Mouse (Mus musculus): ENCODE data around the gene Ube4b. TPM values are rescaled to one million over a fixed set of nuclear protein-coding genes. Genes with fewer than 3 reads are reported as not detected.
A peak's percentile ranks its signal among the peaks of the same experiment; 100 is the strongest.

Gene Ube4b
- polyA plus RNA-seq, 1 experiment from 2014 or later: 14.2 TPM

DNA sequence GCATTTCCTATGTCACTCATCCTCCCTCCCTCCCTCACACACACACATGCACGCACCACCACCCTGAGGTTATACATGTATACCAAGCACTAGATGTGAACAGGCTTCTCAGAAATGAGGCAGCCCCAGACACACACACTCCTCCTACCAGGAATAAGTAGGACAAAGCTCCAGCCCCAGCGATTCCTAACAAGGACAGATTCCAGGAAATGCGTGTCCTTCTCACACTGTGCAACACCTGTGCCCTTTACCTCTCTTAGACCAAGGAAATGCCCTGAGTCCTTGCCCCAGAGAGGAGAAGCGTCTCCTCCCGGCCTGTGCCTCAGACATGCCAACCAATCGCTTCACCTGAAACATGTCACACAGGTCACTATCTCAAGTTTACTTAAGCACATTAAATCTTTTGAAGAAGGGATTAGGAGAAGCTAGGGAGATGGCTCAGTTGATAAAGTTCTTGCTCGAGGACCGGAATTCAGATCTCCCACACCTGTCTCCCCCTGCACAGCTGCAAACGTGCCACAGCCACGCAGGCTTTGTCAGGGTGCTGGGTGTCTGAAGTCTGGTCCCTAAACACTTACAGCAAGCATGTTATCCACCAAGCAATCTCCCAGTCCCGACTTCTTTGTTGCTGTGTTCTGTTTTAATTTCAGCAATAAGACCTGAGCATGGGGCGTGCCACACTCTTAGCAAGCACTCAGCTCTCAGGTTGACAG, 25.5 kb downstream of the Ube4b start:
- ATAC-seq (peak; percentile 32; the same call in 1 of the 2 replicates), DNase-seq (ENCODE audit: low spot score) (no peak)
- Histone ChIP-seq H3K9ac (replicated peaks; ENCODE audit: low read depth) (no peak overlapping the region), H3K27ac (ENCODE audit: low read length) (no peak overlapping the region), H3K4me2 (replicated peaks; ENCODE audit: low read depth, low read length) (no peak overlapping the region), H3K4me3 (ENCODE audit: low read depth, low read length) (no peak overlapping the region), H3K36me3 (ENCODE audit: insufficient read depth, low read length) (0 out of 2 replicates have a peak, but pooled peaks cover 5% of the 10 kb centered on the region), H3K9me3 (ENCODE audit: low read length) (no peaks in the 10 kb centered on the region), H3K4me1 (ENCODE audit: insufficient read depth, low read depth, low read length) (peaks cover 3% of the 10 kb centered on the region; the same call in 1 of the 2 replicates), H3K27me3 (replicated peaks; ENCODE audit: insufficient read depth, low read length) (no peaks in the 10 kb centered on the region)
- no peak for TF ChIP-seq CTCF (IDR thresholded peaks at IDR 0.05)
- TF ChIP-seq EP300 (IDR thresholded peaks at IDR 0.05): no peak
- WGBS: 50% methylated on average over 12 of the region's 12 CpGs

DNA sequence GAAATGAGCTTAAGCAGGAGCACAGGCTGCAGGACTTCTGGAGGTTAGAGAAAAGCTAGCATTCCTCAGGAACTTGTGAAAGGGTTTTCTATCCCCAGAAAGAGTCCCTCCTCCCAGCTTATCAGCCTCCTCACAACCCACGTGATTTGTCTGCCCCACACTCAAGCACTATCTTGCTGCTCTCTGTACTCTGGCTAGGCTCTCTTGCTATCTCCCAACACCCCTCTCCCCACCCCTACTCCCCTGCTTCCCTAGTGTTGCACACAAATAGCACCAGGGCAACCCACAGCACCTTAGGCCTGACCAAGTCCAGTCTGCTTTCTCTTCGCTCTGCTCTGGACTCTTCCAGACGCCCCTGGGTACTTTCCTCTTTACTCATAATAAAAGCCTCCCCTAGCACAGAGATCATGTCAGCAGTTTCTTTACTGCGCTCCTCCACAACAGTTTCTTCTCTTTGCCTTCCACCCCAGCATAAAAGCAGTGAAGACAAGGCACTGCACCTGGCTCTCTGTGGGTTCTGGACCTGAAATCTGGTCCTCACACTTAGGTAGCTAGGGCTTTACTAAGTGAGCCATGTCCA, 27.1 kb downstream of the Ube4b start:
- Histone ChIP-seq H3K4me1 (ENCODE audit: insufficient read depth, low read depth, low read length) (no peaks in the 10 kb centered on the region; the same call in 1 of the 2 replicates), H3K27me3 (replicated peaks; ENCODE audit: insufficient read depth, low read length) (no peaks in the 10 kb centered on the region), H3K36me3 (ENCODE audit: insufficient read depth, low read length) (0 out of 2 replicates have a peak, but pooled peaks cover 5% of the 10 kb centered on the region), H3K9ac (replicated peaks; ENCODE audit: low read depth) (no peak overlapping the region), H3K27ac (ENCODE audit: low read length) (no peak overlapping the region), H3K4me2 (replicated peaks; ENCODE audit: low read depth, low read length) (no peak overlapping the region), H3K9me3 (ENCODE audit: low read length) (no peaks in the 10 kb centered on the region), H3K4me3 (ENCODE audit: low read depth, low read length) (no peak overlapping the region)
- ATAC-seq: peak; percentile 45; the same call in 1 of the 2 replicates
- no peak for TF ChIP-seq CTCF (IDR thresholded peaks at IDR 0.05)
- TF ChIP-seq EP300 (IDR thresholded peaks at IDR 0.05): no peak
- DNase-seq (ENCODE audit: low spot score): peak; percentile 36
- WGBS: 46% methylated on average over 4 of the region's 4 CpGs

DNA sequence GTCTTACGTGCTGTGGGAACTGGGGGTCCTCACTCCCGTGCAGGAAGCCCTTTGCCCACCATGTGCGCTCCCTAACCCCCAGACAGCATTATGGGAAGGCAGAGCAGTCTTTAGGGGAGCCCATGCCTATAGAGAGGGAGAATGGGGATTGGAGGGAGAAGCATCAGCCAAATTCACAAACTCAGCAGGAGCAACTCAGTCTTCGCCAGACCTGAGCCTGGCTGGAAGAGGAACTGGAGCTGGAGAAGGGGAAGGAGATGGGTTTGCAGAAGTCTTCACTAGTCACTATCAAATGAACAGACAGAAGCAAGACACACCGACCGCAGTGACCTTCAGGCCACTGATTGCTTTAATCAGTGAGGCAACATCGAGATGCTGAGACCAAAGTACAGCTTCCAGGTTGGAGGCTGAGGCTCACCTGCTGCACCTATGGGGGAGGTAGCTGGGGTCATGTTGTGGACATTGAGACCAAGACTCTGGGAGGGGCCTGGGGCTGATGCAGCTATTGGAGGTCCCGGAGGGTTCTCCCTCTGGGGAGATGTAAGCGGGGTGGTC, 28.3 kb downstream of the Ube4b start:
- no peak for ATAC-seq
- no peak overlapping the region for H3K27ac ChIP-seq (ENCODE audit: low read length)

DNA sequence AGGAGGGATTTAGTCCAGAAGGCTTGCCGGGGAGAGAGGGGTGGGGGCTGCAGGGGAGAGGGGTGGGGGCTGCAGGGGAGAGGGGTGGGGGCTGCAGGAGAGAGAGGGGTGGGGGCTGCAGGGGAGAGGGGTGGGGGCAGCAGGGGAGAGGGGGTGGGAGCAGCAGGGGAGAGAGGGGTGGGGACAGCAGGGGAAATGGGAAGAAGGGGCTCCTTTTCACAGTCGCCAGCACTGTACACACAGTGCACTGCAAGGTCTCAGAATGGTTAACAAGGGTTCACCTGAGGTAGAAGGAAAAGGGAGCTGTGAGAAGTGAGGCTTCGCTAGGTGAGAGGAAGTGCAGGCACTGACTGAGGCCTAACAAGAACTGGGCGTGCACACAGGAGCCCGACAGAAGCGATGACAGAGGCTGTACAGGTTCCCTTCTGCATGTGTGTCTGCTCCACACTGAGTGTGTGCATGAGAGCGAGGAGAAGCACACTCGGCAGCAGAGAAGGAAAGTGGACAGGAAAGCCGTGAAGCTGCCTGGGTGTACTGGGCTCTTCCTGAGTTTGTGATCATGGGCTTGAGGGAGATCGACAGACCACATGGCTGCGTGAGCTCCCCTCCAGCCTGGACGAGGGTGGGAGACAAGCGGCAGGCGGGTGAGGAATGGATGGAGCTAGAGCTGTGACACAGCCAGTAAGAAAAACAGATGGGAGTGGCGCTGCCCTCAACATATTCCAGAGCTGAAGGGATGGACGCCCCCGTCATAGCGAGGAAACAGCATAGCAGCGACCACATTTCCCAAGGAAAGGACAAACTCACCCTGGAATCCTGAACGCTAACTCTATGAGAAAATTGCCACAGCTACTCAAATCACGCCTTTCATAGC, 29.9 kb downstream of the Ube4b start:
- no peak overlapping the region for H3K27ac ChIP-seq (ENCODE audit: low read length)
- WGBS: 41% methylated on average over 21 of the region's 21 CpGs
- H3K36me3 ChIP-seq (ENCODE audit: insufficient read depth, low read length): 0 out of 2 replicates have a peak, but pooled peaks cover 5% of the 10 kb centered on the region
- H3K9ac ChIP-seq (replicated peaks; ENCODE audit: low read depth): no peak overlapping the region
- TF ChIP-seq CTCF (IDR thresholded peaks at IDR 0.05): no peak
- no peak for TF ChIP-seq EP300 (IDR thresholded peaks at IDR 0.05)
- no peaks in the 10 kb centered on the region for H3K27me3 ChIP-seq (replicated peaks; ENCODE audit: insufficient read depth, low read length)
- DNase-seq (ENCODE audit: low spot score) (no peak), ATAC-seq (no peak)
- H3K4me3 ChIP-seq (ENCODE audit: low read depth, low read length): no peak overlapping the region
- no peaks in the 10 kb centered on the region for H3K9me3 ChIP-seq (ENCODE audit: low read length)
- H3K4me1 ChIP-seq (ENCODE audit: insufficient read depth, low read depth, low read length): no peaks in the 10 kb centered on the region
- no peak overlapping the region for H3K4me2 ChIP-seq (replicated peaks; ENCODE audit: low read depth, low read length)

More for the DNA sequence above, 28.3 kb downstream of the Ube4b start:
- H3K36me3 ChIP-seq (ENCODE audit: insufficient read depth, low read length): 0 out of 2 replicates have a peak, but pooled peaks cover 5% of the 10 kb centered on the region
- no peak overlapping the region for H3K4me2 ChIP-seq (replicated peaks; ENCODE audit: low read depth, low read length)
- no peaks in the 10 kb centered on the region; the same call in 1 of the 2 replicates for H3K4me1 ChIP-seq (ENCODE audit: insufficient read depth, low read depth, low read length)
- DNase-seq (ENCODE audit: low spot score): no peak
- no peaks in the 10 kb centered on the region for H3K27me3 ChIP-seq (replicated peaks; ENCODE audit: insufficient read depth, low read length)
- H3K9me3 ChIP-seq (ENCODE audit: low read length): no peaks in the 10 kb centered on the region
- no peak overlapping the region for H3K4me3 ChIP-seq (ENCODE audit: low read depth, low read length)
- no peak for TF ChIP-seq CTCF (IDR thresholded peaks at IDR 0.05)
- no peak for TF ChIP-seq EP300 (IDR thresholded peaks at IDR 0.05)
- H3K9ac ChIP-seq (replicated peaks; ENCODE audit: low read depth): no peak overlapping the region
- 88% methylated on average over 9 of the region's 9 CpGs for WGBS

DNA sequence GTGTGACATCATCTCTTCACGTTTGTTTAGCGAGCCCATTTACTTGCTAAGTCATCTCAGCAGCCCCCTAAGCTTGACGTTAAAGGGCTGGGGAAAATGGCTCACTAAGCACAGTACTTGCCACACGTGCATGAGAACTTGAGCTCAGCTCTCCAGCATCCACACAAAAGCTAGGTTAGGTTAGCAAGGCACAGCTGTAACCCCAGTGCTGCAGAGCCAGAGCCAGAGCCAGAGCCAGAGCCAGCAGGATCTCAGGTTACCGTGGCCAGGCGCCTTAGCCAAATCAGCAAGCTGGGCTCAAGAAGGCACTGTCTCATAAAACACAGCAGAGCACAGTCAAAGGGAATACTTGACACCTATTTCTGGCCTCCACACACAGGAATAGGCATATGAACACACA, 31.0 kb downstream of the Ube4b start:
- no peak overlapping the region for H3K4me2 ChIP-seq (replicated peaks; ENCODE audit: low read depth, low read length)
- no peaks in the 10 kb centered on the region for H3K27me3 ChIP-seq (replicated peaks; ENCODE audit: insufficient read depth, low read length)
- TF ChIP-seq CTCF (IDR thresholded peaks at IDR 0.05): no peak
- no peak for TF ChIP-seq EP300 (IDR thresholded peaks at IDR 0.05)
- H3K9me3 ChIP-seq (ENCODE audit: low read length): no peaks in the 10 kb centered on the region
- 0 out of 2 replicates have a peak, but pooled peaks cover 5% of the 10 kb centered on the region for H3K36me3 ChIP-seq (ENCODE audit: insufficient read depth, low read length)
- no peak overlapping the region for H3K27ac ChIP-seq (ENCODE audit: low read length)
- WGBS: 64% methylated on average over 6 of the region's 6 CpGs
- no peak for ATAC-seq
- no peak overlapping the region for H3K9ac ChIP-seq (replicated peaks; ENCODE audit: low read depth)
- no peaks in the 10 kb centered on the region for H3K4me1 ChIP-seq (ENCODE audit: insufficient read depth, low read depth, low read length)
- DNase-seq (ENCODE audit: low spot score): no peak
- no peak overlapping the region for H3K4me3 ChIP-seq (ENCODE audit: low read depth, low read length)
